Mouse (Mus musculus) hindbrain, embryonic 16.5 days (tissue): Measurements from ENCODE around the gene Pex5. TPM values are rescaled to one million over a fixed set of nuclear protein-coding genes. Genes with fewer than 3 reads are reported as not detected.
A peak's percentile ranks its signal among the peaks of the same experiment; 100 is the strongest.

Experiments used
- ATAC-seq: fragments of 200-750 bp; cut with Nextera tagmentation; 2 replicates; pipeline ENCODE4 v1.8.0; 2017; ENCODE audit warnings: moderate TSS enrichment, moderate library complexity
- H3K27ac ChIP-seq: fragments of 300-500 bp; sonication (generic); 2 replicates; pipeline ENCODE4 v1.5.1; 2014; ENCODE audit warnings: low read depth, mild to moderate bottlenecking, control low read depth, low read length, moderate library complexity
- H3K27me3 ChIP-seq: fragments of 300-500 bp; sonication (generic); replicated peaks from 2 replicates; pipeline ENCODE4 v1.6.1; 2014; ENCODE audit warnings: low read length; ENCODE audit not compliant: control insufficient read depth, insufficient read depth
- H3K36me3 ChIP-seq: fragments of 300-500 bp; sonication (generic); 2 replicates; pipeline ENCODE4 v1.6.1; 2014; ENCODE audit warnings: mild to moderate bottlenecking, low read length, moderate library complexity, mixed read lengths; ENCODE audit not compliant: control insufficient read depth, insufficient read depth
- H3K4me1 ChIP-seq: fragments of 300-500 bp; sonication (generic); 2 replicates; pipeline ENCODE4 v1.6.1; 2014; ENCODE audit warnings: low read depth, low read length; ENCODE audit not compliant: control insufficient read depth, insufficient read depth
- H3K4me2 ChIP-seq: fragments of 300-500 bp; sonication (generic); 2 replicates; pipeline ENCODE4 v1.6.1; 2014; ENCODE audit warnings: mild to moderate bottlenecking, low read length, control low read depth, moderate library complexity
- H3K4me3 ChIP-seq: fragments of 300-500 bp; sonication (generic); 2 replicates; pipeline ENCODE4 v1.5.1; 2014; ENCODE audit warnings: mild to moderate bottlenecking, low read length, control low read depth, moderate library complexity
- H3K9ac ChIP-seq: fragments of 300-500 bp; sonication (generic); 2 replicates; pipeline ENCODE4 v1.6.1; 2014; ENCODE audit warnings: low read depth, mild to moderate bottlenecking, control low read depth, low read length, moderate library complexity
- H3K9me3 ChIP-seq: fragments of 300-500 bp; sonication (generic); 2 replicates; pipeline ENCODE4 v1.6.1; 2014; ENCODE audit warnings: mild to moderate bottlenecking, low read length, moderate library complexity; ENCODE audit not compliant: control insufficient read depth
- WGBS: fragments of 180-500 bp; shearing (Covaris S2); extraction: QIAGEN DNeasy Blood & Tissue Kit; methylation state at CpG from one replicate; pipeline ENCODE4 v1.1.7; 2014; 5-methylcytosine and 5-hydroxymethylcytosine counted together
- polyA plus RNA-seq: library from polyadenylated mRNA; unstranded; fragments of >200 nt; fragmentation: Nextera tagmentation; extraction: Ambion mirVana; gene quantifications from 2 replicates; pipeline ENCODE4 v1.2.1, GENCODE M21; 2015

Gene Pex5
- polyA plus RNA-seq = 64.4 and 67.0 TPM in 2 replicates

- under 1% methylated on average over 28 of the region's 36 CpGs for WGBS
- H3K9me3 ChIP-seq = no peaks in the 10 kb centered on the region
- H3K36me3 ChIP-seq = peaks cover 7% of the 10 kb centered on the region; the same call in 1 of the 2 replicates
- H3K4me3 ChIP-seq = peak within 1 kb of the TSS; percentile 93
- H3K4me2 ChIP-seq = peak within 1 kb of the TSS; percentile 80
- peak within 1 kb of the TSS; percentile 85 for H3K27ac ChIP-seq
- peak; percentile 97 for ATAC-seq
- no peaks in the 10 kb centered on the region for H3K27me3 ChIP-seq
- peak within 1 kb of the TSS; percentile 90 for H3K9ac ChIP-seq
- peaks cover 15% of the 10 kb centered on the region for H3K4me1 ChIP-seq
Measured at GRCm38 (mm10) chr6:124414927-124415325, at the start of gene Pex5. TSS of gene Pex5 (minus strand) at chr6:124415067.

GRCm38 (mm10) chr6:124463881-124464291 is 49.0 kb upstream of the Pex5 start:
- Histone ChIP-seq H3K4me1 (peaks cover 26% of the 10 kb centered on the region), H3K4me3 (peak overlapping the region; percentile 65), H3K9ac (peak overlapping the region; percentile 82), H3K27me3 (no peaks in the 10 kb centered on the region), H3K36me3 (peaks cover 15% of the 10 kb centered on the region), H3K4me2 (peak overlapping the region; percentile 82), H3K27ac (peak overlapping the region; percentile 93), H3K9me3 (no peaks in the 10 kb centered on the region)
- peak; percentile 56 for ATAC-seq
- WGBS = 11% methylated on average over 8 of the region's 8 CpGs

DNA sequence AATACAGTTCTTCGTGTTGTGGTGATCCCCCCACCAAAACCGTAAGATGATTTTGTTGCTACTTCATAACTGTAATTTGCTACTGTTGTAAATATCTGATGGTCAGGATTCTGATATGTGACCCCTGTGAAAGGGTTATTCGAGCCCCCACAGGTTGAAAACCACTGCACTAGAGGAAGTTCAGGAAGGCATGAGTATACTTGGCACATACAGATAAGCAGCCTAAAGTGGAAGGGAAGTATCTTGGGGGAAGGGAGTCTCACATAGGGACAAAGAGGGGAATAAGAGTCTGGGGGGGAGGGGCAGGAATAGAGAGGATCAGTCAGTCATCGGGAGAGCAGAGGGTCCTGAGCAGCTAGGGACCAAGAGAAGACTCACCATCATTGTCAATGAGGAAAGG is 44.5 kb upstream of the Pex5 start:
- Histone ChIP-seq H3K9me3 (no peaks in the 10 kb centered on the region), H3K4me2 (no peak overlapping the region), H3K36me3 (peaks cover 26% of the 10 kb centered on the region), H3K4me3 (no peak overlapping the region), H3K27ac (no peak overlapping the region), H3K27me3 (no peaks in the 10 kb centered on the region), H3K4me1 (peaks cover 19% of the 10 kb centered on the region), H3K9ac (no peak overlapping the region)
- ATAC-seq = no peak
- WGBS = 85% methylated on average over 4 of the region's 4 CpGs

- ATAC-seq = no peak
- Histone ChIP-seq H3K27me3 (no peaks in the 10 kb centered on the region), H3K4me1 (peaks cover 19% of the 10 kb centered on the region), H3K4me3 (no peak overlapping the region), H3K4me2 (no peak overlapping the region), H3K9me3 (no peaks in the 10 kb centered on the region), H3K36me3 (peaks cover 26% of the 10 kb centered on the region), H3K9ac (no peak overlapping the region), H3K27ac (no peak overlapping the region)
- WGBS = 81% methylated on average over 11 of the region's 11 CpGs
Measured at GRCm38 (mm10) chr6:124458505-124458904, 43.6 kb upstream of the Pex5 start.

GRCm38 (mm10) chr6:124457827-124458226 is 43.0 kb upstream of the Pex5 start:
- Histone ChIP-seq H3K4me1 (peaks cover 13% of the 10 kb centered on the region), H3K27me3 (no peaks in the 10 kb centered on the region), H3K36me3 (peaks cover 26% of the 10 kb centered on the region), H3K9me3 (no peaks in the 10 kb centered on the region), H3K27ac (no peak overlapping the region), H3K9ac (no peak overlapping the region), H3K4me2 (no peak overlapping the region), H3K4me3 (no peak overlapping the region)
- WGBS = 93% methylated on average over 5 of the region's 5 CpGs
- ATAC-seq = no peak

- no peak overlapping the region for H3K9ac ChIP-seq
- ATAC-seq = no peak
- peaks cover 19% of the 10 kb centered on the region for H3K36me3 ChIP-seq
- no peaks in the 10 kb centered on the region for H3K4me1 ChIP-seq
- H3K4me3 ChIP-seq = no peak overlapping the region
- H3K27me3 ChIP-seq = no peaks in the 10 kb centered on the region
- H3K4me2 ChIP-seq = no peak overlapping the region
- WGBS = 96% methylated on average over 5 of the region's 5 CpGs
- H3K27ac ChIP-seq = no peak overlapping the region
- H3K9me3 ChIP-seq = no peaks in the 10 kb centered on the region
Measured at GRCm38 (mm10) chr6:124456243-124456642, 41.4 kb upstream of the Pex5 start.

- peaks cover 15% of the 10 kb centered on the region; the same call in 1 of the 2 replicates for H3K36me3 ChIP-seq
- no peaks in the 10 kb centered on the region for H3K4me1 ChIP-seq
- WGBS = 43% methylated on average over 4 of the region's 4 CpGs
- no peak overlapping the region for H3K4me3 ChIP-seq
- no peak overlapping the region for H3K27ac ChIP-seq
- no peaks in the 10 kb centered on the region for H3K9me3 ChIP-seq
- H3K4me2 ChIP-seq = no peak overlapping the region
- no peak for ATAC-seq
- no peaks in the 10 kb centered on the region for H3K27me3 ChIP-seq
- H3K9ac ChIP-seq = no peak overlapping the region
Measured at GRCm38 (mm10) chr6:124453756-124454155, 38.9 kb upstream of the Pex5 start.

- peaks cover 11% of the 10 kb centered on the region; the same call in 1 of the 2 replicates for H3K36me3 ChIP-seq
- no peak overlapping the region for H3K9ac ChIP-seq
- no peak overlapping the region for H3K4me3 ChIP-seq
- no peaks in the 10 kb centered on the region for H3K9me3 ChIP-seq
- H3K4me2 ChIP-seq = no peak overlapping the region
- no peak overlapping the region for H3K27ac ChIP-seq
- ATAC-seq = no peak
- no peaks in the 10 kb centered on the region for H3K27me3 ChIP-seq
- no peaks in the 10 kb centered on the region for H3K4me1 ChIP-seq
- 74% methylated on average over 3 of the region's 3 CpGs for WGBS
Measured at GRCm38 (mm10) chr6:124451995-124452394, 37.1 kb upstream of the Pex5 start.

DNA sequence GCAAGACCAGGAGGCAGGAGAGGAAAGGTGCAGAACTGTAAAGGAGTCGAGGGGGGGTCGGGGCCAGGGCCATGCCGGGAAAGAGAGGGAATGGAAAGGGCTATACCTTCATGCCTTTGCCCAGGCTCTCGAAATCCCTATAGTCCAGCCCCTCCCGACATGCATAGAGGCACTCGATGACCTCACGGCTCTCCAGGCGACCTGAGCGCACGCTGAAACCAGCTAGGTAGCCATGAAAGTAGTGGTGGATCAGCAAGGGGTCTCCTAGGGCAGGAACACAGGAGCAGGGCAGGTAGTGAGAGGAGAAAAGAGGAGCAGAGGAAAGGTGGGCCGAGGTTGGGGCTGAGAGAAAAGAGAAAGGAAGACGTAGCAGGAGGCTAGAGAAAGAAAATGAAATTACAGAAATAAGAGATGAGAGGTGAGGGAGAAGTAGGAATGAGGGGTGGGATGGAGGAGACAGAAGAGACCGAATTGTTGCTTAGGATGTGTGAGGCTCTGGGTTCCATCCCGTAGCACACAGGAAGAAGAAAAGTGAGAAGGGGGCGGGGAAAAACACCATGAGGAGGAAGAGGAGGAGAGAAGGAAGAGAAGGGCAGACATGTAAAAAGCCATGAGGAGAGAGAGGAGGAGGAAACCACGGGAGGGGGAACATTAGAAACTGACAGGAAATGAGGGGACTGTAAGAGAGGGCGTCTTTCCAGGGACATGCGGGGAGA is 35.0 kb upstream of the Pex5 start:
- Histone ChIP-seq H3K36me3 (peaks cover 13% of the 10 kb centered on the region; the same call in 1 of the 2 replicates), H3K27me3 (no peaks in the 10 kb centered on the region), H3K9me3 (no peaks in the 10 kb centered on the region), H3K4me2 (no peak overlapping the region), H3K9ac (no peak overlapping the region), H3K4me3 (no peak overlapping the region), H3K4me1 (no peaks in the 10 kb centered on the region), H3K27ac (no peak overlapping the region)
- no peak for ATAC-seq
- WGBS = 86% methylated on average over 18 of the region's 18 CpGs
